Mouse (Mus musculus) adrenal gland, adult 2 months (tissue): ENCODE results near the gene Igsf3. TPM values are rescaled to one million over a fixed set of nuclear protein-coding genes. Genes with fewer than 3 reads are reported as not detected.

ENCODE experiments used
- DNase-seq: peaks from one replicate; pipeline ENCODE4 v3.0.0; 2021
- polyA plus RNA-seq: library from polyadenylated mRNA; depleted of rRNA; stranded (reverse); fragments of >200 nt; gene quantifications from 2 replicates; pipeline ENCODE4 v1.2.3, GENCODE M21; 2012
- total RNA-seq, 2 experiments: library from RNA; stranded (reverse); gene quantifications; 2 replicates each; pipeline ENCODE4 v1.2.3; 2021

The Igsf3 gene
- total and polyA plus RNA-seq, 3 experiments, result 2.1 to 8.3 (median 3.4) TPM

DNA sequence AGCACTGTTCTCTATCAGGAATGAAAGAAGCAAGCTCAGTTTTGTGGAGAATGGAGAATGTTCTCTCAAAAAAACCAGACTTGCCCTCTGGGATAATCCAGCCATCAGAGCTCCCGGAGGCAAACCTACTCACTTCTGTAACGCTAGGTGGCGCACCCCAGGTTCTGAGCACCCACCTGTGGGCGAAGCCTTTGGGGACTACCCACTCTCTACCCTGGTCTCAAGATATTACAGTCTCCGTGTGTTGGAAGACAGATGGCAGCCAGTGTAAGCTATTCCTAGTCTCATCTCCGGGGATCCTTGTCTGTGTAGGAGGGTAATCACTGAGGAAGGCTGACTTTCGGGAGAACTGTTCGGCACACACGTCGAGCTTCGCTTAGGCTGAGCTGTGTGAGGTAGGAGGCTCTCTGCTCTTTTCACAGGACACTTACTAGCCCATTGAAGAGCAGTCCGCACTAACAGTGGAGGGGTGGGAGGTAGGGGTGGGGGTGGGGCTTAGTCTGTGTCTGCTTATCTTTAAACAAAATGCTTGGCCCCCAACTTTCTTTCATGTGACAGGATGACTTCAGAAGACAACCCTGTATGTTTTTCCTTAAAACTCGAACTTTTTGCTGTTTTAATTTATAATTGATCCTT, 4.4 kb upstream of the Igsf3 start:
- peak; percentile 58 for DNase-seq

DNA sequence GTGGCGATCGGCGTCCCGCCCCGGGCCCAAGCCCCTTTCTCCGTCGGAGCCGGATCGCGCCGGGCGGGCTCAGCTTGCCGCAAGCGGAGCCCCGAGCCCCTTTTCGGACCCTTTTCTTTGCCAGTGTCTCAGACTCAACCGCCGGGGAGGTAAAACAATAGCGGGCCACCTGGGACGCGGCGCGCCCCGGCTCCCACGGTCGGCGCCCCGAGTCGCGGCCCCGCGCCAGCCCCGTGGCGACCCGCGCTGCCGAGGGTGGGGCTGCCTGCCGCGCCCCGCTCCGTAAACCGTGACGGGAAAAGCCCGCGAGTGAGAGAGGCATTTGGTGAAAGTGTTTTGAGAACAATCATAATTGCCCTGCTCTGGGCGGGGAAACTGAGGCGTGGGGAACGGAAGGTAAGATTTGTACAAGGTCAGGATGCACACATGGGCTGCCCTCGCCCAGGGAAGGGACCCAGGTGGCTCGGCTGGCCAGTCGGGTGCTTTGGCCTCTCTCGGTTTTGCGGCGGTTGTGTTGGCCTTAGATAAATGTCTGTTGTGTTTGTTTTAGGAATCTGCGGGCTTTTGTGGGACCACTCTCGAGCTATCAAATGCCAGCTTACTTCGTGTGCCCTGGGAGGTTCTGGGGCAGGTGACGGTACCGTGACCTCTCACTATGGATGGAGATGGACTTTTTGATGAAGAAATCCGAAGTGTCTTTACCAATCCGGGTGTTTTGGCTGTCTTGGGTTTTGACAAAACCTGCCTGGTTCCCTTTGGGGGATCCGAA, 557 bp downstream of the Igsf3 start:
- no peak for DNase-seq

- DNase-seq, result no peak
Observed at GRCm38 (mm10) chr3:101378102-101378501, 1.2 kb downstream of the Igsf3 start.

GRCm38 (mm10) chr3:101379789-101380188, 2.9 kb downstream of the Igsf3 start:
- peak; percentile 80 for DNase-seq

- no peak for DNase-seq
Observed at GRCm38 (mm10) chr3:101381691-101382090, 4.8 kb downstream of the Igsf3 start.

DNA sequence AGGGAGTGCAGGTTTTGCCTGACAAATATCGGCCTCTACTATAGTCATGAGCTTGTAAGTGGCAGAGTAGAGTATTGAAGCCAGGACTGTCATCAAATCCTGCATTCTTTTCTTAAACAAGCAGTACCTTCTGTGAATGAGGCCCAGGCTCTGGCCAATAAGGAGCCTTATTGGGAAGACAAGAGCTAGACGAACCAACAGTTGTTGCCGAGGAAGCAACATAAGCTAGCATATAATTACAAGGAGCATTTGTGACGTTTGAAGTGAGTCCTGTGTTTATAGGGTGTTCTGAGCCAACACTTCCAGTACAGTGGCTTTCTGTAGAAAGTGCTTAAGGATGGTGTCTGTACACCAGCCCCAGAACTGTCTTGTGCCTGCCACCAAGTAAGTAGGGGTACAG, 5.9 kb downstream of the Igsf3 start:
- DNase-seq, result no peak

GRCm38 (mm10) chr3:101386430-101387016, 9.6 kb downstream of the Igsf3 start:
- no peak for DNase-seq

- DNase-seq, result no peak
Observed at GRCm38 (mm10) chr3:101387849-101388248, 11.0 kb downstream of the Igsf3 start.

DNA sequence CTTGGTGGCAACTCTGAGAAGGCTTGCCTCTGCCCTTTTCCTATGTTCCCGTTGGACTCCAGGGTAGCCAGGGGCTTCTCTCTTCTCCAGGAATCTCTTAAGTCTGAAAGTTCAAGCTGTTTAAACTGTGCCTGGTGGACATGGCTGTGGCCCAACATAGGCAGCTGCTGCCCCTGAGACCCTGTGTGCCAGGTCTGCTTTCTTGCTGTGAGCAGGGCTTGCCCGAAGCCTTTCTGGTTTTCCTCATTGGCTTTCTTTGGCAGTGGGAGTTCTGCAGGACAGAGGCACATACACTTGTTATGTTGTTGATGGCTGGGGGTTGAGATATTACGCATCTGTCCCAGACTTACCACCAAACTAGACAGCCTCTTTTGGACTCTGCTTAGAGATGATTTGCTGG, 12.7 kb downstream of the Igsf3 start:
- no peak for DNase-seq

GRCm38 (mm10) chr3:101390472-101390871, 13.6 kb downstream of the Igsf3 start:
- DNase-seq, result no peak

- no peak for DNase-seq
Observed at GRCm38 (mm10) chr3:101391991-101392390, 15.1 kb downstream of the Igsf3 start.

DNA sequence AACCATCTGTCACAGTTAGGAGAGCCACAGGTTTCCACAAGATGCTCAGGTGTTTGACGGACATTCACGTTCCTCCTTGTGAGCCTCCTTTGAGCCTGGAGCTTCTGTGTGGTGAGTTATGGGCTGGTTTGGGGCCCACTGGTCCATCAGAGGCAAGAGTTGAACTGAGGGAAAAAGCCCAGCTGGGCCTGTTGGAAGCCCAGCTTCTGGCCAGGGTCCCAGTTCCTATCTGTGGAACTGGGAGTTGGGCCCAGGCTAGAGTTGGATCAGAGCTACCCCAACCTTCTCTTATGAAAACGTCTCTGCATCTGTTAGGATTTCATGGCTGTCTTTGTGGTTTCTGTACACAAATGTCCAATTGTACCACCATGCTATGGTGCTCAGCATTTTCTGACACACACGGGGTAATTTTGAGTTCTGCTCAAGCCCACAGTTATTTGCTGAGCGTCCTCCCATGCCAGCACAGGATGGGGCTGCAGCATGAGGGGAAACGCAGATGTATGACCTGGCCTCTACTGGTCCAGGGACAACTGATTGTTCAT, 16.3 kb downstream of the Igsf3 start:
- DNase-seq, result no peak

GRCm38 (mm10) chr3:101393659-101394539, 17.0 kb downstream of the Igsf3 start:
- DNase-seq, result no peak

- DNase-seq, result no peak
Observed at GRCm38 (mm10) chr3:101395341-101395740, 18.5 kb downstream of the Igsf3 start.

GRCm38 (mm10) chr3:101396061-101396460, 19.2 kb downstream of the Igsf3 start:
- DNase-seq, result no peak

GRCm38 (mm10) chr3:101396726-101397263, 19.9 kb downstream of the Igsf3 start:
- DNase-seq, result no peak

- no peak for DNase-seq
Observed at GRCm38 (mm10) chr3:101397422-101397821, 20.5 kb downstream of the Igsf3 start.

DNA sequence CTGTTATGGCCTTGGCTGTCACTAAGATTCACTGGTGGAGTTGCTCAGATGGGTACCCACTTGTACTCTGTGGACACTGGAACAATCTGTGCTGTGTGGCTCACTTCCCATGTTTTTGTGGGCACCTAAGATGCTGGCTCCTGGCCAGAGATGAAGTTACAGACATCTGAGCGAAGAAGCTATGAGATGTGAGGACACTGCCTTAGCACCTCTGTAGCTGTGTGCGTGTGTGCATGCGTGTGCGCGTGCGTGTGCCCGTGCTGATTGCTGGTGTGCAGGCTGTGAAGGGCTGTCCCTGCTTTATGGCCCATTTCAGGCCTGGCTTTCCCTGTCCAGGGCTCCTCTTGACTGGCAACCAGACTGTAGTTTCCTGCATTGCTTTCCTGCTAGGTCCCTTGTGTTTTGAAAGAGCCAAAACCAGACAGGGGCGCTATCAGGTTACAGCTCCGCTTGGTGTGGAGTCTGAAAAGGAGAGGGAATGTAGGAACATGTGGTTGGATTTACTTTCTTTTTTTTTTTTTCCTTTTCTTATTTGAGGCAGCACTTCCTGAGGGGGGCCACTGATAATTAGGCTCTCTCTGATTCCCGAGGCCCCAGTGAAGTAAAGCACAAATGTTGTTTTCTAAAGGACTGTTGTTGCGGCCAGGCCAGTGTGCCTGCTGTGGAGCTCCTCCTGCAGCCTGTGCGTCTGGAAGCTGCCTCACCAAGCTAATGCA, 21.3 kb downstream of the Igsf3 start:
- DNase-seq, result peak; percentile 66

DNA sequence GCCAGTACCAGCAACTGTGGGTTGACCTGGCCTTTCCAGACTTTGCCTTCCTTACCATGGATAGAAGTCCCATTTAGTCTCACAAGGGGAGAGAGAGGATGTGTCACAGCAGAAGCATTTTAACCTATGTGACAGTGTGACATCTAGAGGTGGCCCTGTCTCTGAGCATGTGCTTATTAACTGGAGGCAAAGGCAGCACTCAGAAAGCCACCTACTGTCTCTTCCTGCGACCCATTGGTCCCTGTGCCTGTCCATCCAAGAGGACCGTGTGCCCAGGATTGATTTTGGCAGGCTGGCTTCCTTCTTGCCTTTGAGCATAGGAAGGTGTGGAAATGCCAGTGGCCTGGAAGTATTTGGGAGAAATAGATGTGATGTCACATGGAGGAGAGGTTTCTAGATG, 22.0 kb downstream of the Igsf3 start:
- DNase-seq, result no peak

DNA sequence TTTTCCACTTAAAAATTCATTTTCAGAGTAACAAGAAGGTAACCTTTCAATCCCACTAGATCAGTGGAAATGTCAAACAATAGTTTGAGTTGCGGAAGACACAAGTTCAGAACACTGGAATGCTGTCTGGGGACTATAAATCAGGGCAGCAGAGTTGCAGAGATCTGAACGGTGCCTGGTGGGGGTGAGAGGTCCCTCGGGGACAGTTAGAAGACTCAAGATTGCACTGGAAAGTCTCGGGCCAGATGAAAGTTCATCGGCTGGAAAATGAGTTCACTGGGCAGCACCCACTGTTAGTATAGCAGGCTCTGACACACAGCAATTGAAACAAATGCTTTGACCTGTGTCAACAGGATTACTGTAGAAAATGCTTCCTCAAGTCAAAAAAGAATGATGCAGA, 24.6 kb downstream of the Igsf3 start:
- no peak for DNase-seq
